Mouse (Mus musculus): Measurements from ENCODE around the gene Adam12.

DNA sequence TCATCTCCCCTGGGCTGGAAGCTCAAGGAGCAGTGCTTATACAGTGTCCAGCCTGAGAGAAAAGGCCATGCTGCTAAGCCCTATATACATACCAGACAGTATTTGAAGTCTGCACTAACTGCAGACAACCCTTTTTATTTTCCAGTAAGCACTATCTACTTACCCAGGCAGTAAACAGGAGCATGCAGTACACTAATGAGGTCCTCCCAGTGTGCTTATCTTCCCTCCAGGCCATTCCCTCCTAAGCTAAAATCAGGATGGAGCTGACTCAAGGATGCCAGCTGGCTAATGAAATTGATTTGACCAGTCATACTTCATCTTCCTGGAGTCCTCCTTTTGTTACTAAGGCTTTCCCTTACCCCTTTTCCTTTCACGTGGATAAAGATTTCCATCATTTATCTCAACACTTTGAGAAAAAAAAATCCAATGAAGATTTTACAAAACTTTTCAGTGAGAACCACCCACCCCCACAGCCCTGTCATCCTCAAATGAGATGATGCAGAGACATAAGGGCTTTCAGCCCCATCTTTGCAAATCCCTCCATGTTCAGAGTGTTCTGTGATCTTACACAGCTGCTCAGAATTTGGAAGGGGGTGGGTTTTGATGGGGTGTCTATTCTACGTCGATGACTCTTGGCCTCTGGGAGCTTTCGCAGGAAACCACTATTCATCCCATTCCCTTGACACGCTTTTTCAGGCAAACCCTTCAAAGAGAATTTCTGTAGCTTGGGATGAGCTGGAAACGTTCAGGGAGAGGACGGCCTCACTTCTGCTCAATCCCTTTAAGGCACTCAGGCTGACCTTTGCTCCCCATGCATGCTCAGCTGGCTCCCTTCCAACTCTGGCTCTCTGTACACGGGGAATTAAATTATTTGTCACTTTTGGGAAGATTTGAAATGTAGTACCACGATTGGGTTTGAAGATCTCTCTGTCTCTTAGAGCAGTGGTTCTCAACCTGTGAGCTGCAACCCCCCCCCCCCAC, 277.5 kb downstream of the Adam12 start:
- TF ChIP-seq CTCF (IDR thresholded peaks at IDR 0.05; ENCODE audit: insufficient read depth, low read depth, low read length) (no peak), POLR2A (IDR thresholded peaks at IDR 0.05; ENCODE audit: insufficient read depth, low read depth, low read length) (no peak)

All from olfactory bulb, adult 2 months (tissue).